Comparison of ENCODE assay signal across 30 mouse cellular contexts in genomic region chr3:102067306-102067705, GRCm38 (mm10). TPM values are rescaled to one million over a fixed set of nuclear protein-coding genes. Genes with fewer than 3 reads are reported as not detected.
"Had no signal": no experiment of that assay in that cellular context is flagged by ENCODE, and none has a peak within 500 bp of the region (broad histone marks: within the 10 kb centered on the region; RNA-seq: fewer than 3 reads in every experiment).

No protein-coding gene starts in this region.

- H3K27ac ChIP-seq: gastrocnemius, adult 2 months; heart, adult 2 months; hindbrain, embryonic 10.5 days; hindbrain, embryonic 12.5 days; hindbrain, embryonic 14.5 days; intestine, embryonic 15.5 days; limb, embryonic 10.5 days; limb, embryonic 12.5 days; liver, embryonic 13.5 days; liver, embryonic 15.5 days had no signal

- H3K36me3 ChIP-seq: heart, embryonic 12.5 days; hindbrain, embryonic 10.5 days; hindbrain, embryonic 12.5 days; intestine, embryonic 15.5 days; limb, embryonic 10.5 days; limb, embryonic 12.5 days; liver, embryonic 13.5 days; liver, embryonic 15.5 days had no signal

- H3K27me3 ChIP-seq: heart, embryonic 12.5 days; hindbrain, embryonic 12.5 days; intestine, embryonic 15.5 days; limb, embryonic 12.5 days; liver, embryonic 13.5 days; liver, embryonic 15.5 days had no signal

- H3K9me3 ChIP-seq: heart, embryonic 12.5 days; hindbrain, embryonic 10.5 days; hindbrain, embryonic 12.5 days; intestine, embryonic 15.5 days; limb, embryonic 10.5 days; limb, embryonic 12.5 days; liver, embryonic 13.5 days; liver, embryonic 15.5 days had no signal

- DNase-seq: gastrocnemius, adult 2 months; gastrocnemius, postnatal 10 days; gastrocnemius, postnatal 25 days; heart, adult 2 months; heart, postnatal 10 days; heart, postnatal 4 days; kidney, adult 18-20 months; kidney, adult 8-10 months; kidney, postnatal 10 days; kidney, postnatal 25 days; kidney, postnatal 4 days; layer of hippocampus, adult 9-11 months; layer of hippocampus, postnatal 36 days; liver; liver, embryonic 13.5 days; liver, postnatal 0 days had no signal

- H3K4me3 ChIP-seq: gastrocnemius, adult 2 months; heart, adult 2 months; heart, embryonic 12.5 days; hindbrain, embryonic 10.5 days; hindbrain, embryonic 12.5 days; intestine, embryonic 15.5 days; limb, embryonic 10.5 days; limb, embryonic 12.5 days; liver, embryonic 13.5 days; liver, embryonic 15.5 days had no signal

RNA-seq across cellular contexts. Expression of gene Casq2, which starts 18.9 kb away (rescaled TPM):
- polyA plus RNA-seq: inflammation-experienced regulatory T-cells, adult 6 months had no signal

RNA-seq across cellular contexts. Expression of gene Nhlh2, which starts 57.4 kb away (rescaled TPM):
- polyA plus RNA-seq: gonadal fat pad, adult 2 months; heart, adult 2 months; heart, embryonic 14.5 days; heart, embryonic 16.5 days; inflammation-experienced regulatory T-cells, adult 6 months; intestine, embryonic 15.5 days; intestine, postnatal 0 days; kidney, embryonic 14.5 days; liver, embryonic 15.5 days; liver, postnatal 0 days had no signal
